Mouse (Mus musculus) R1 (cell line): ENCODE results near the gene Rnf182.
A peak's percentile ranks its signal among the peaks of the same experiment; 100 is the strongest.

Source experiments
- DNase-seq: peaks from one replicate; pipeline ENCODE4 v3.0.0-alpha.2; 2018; ENCODE audit warnings: low read depth, low spot score

The Rnf182 gene

DNA sequence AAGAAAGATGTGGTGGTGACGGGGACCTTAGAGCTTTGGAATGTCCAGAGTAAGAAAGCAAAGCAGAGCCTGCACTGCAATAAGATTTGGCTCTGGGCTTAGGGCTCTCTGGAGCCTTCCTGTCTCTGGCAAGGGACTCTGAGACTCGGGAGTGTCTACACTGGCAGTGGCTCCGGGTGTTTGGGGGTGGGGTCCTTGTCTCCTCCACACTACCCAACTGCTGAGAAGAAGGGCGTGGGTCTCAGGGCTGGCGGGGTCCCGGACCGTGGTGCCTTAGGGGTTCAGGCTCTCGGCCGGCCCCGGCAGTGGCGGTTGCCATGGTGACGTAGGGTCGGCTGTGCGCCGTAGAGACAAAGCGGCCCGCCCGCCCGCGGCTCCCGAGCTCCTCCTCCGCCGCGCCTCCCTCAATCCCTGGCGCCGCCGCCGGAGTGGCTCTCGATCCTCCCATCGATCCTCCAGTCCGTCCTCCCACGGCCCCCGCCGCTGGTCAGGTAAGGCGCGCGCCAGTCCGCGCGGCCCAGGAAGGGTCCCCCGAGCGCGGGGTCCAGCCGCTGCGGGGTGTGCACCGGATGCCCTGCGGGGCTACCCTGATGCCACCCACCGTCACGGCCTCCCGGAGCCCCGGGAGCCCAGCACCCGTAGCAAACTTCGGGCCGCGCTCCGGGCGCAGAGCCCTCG, at the start of gene Rnf182:
Rnf182 (plus strand) TSS at position 134 of the 678 bp plus-strand sequence.
- peak; percentile 89 for DNase-seq

- DNase-seq = no peak
Measured at GRCm38 (mm10) chr13:43566184-43566583, 49.3 kb upstream of the Rnf182 start.

DNA sequence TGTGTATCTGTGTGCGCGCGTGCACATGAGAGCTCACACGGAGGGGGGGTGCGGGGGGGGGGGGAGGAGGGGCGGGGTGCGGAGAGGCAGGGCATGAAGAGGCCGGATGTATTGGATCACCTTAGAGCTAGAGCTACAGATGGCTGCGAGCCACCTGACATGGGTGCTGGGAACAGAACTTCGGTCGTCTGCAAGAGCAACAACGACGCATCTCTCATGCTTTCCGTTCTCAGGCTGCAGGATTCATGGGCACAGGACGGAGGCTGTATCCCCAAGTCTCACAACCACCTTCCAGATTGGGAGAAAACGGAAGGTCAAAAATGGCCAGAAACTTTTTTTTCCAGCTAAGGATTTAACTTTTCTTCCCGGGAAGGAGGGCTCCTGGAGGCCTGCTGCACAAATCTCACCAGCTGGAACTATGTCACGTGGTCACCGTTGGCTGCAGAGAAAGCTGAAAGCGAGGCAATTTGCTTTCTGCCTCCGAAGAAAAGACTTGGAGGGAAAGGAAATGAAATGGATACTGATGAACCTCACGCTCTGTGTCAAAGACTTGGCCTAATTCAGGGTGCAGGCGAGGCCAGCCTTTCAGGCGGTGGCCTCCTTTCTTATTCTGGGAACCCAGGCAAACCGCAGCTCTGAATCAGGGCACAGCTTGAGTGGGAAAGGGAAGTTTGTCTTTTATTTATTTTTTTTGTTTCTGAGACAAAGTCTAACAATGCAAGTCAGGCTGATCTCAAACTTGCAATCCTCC, 48.2 kb upstream of the Rnf182 start:
- DNase-seq = no peak

- no peak for DNase-seq
Measured at GRCm38 (mm10) chr13:43573979-43574378, 41.5 kb upstream of the Rnf182 start.

DNA sequence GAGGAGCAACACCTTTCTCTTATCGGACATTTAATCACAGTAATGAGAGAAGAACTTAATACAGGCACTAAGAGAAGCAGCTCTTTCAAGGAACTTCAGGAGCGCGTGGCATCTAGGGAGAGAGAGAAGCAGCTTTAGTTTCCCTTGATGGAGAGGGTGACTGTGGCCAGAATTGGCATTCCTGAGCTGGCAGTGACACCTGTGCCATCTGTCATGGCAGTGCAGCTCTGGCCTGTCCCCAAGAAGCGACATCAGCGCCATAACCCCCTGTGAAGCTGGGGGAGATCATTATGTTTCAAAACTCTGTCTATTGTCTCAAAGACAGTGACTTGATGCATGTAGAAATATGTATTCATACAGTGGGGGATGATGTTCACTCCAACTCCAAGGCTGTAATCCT, 40.1 kb upstream of the Rnf182 start:
- no peak for DNase-seq

- peak; percentile 82 for DNase-seq
Measured at GRCm38 (mm10) chr13:43577254-43577653, 38.3 kb upstream of the Rnf182 start.

GRCm38 (mm10) chr13:43577766-43578165, 37.7 kb upstream of the Rnf182 start:
- DNase-seq = no peak

- DNase-seq = peak; percentile 71
Measured at GRCm38 (mm10) chr13:43579740-43580139, 35.8 kb upstream of the Rnf182 start.

GRCm38 (mm10) chr13:43580661-43581060, 34.8 kb upstream of the Rnf182 start:
- no peak for DNase-seq

DNA sequence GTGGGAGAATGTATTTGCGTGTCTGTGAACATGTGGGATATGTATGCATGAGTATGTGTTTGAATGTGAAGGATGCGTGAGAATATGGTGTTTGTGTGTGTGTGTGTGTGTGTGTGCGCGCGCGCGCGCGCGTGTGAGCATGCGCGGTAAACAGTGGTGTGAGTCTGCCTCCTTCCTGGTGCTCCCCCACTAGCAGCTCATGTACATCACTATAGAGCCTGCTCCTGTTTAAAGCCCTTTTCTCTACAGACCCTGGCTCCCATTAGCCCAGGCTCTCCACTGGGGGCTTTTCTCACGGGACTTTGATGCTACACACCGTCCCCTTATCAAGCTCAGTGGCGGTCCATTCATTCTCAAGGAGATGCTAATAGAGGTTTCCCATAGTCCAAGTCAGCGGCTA, 32.5 kb upstream of the Rnf182 start:
- DNase-seq = peak; percentile 82

GRCm38 (mm10) chr13:43583504-43583903, 32.0 kb upstream of the Rnf182 start:
- no peak for DNase-seq

DNA sequence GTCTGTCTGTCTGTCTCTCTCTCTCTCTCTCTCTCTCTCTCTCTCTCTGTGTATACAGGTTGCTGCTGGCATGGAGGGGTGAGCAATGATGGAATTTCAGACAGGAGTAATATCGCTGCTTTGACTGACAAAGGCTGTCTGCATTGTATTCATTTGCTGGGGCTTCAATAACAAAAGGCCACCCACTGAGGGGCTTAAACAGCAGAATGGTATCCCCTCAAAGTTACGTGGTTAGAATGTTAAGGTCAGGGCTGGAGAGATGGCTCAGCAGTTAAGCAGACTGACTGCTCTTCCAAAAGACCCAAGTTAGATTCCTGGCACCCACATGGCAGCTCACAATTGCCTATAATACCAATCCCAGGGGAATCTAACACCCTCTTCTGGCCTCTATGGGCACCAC, 30.2 kb upstream of the Rnf182 start:
- DNase-seq = peak; percentile 94

- no peak for DNase-seq
Measured at GRCm38 (mm10) chr13:43586966-43587365, 28.5 kb upstream of the Rnf182 start.

DNA sequence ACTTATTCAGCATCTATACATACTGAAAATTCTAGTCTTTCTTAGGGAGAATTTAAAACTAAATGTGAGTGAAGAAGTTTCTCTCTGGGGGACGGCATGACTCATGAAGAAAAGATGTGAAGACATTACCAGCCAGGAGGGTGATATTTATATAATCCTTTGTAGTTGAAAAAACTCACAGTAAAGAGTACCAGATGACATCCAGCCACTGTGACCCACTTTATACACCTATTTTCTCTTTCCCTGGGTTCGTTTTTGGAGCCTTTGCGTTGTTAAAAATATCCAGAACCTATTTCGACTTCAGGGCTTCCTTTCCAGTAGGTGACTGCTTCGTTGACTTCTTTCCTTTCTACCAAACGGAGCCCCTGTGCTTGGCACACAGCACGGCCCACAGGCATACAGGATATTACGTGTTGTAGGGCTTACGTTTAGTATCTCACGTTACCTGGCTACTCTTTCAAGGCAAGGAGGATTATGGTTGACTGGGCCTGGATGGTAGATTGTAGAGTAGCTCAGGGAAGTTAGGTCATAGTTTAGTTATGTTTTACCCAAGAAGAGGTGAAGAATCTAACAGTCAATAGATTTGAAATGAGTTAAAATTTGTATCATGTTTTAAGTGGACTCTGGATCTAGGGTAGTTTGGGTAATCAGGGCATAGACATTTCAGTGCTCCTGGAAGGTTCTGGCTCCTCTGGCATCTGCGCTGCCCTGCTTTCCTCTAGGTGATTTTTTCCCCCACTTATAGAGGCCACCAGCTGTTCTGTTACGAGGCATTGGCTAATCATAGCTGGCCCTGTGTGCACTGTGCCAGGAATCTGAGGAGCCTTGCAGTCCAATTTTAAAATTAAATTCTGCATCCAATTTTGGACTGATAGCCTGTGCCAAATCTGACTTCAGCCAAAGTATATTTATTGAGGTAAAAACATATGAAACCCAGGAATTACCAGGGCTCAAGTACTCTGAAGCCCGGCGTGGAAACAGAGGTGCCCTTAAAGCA, 27.4 kb upstream of the Rnf182 start:
- DNase-seq = no peak

GRCm38 (mm10) chr13:43591828-43592680, 23.5 kb upstream of the Rnf182 start:
- no peak for DNase-seq

GRCm38 (mm10) chr13:43592681-43593068, 22.8 kb upstream of the Rnf182 start:
- peak; percentile 42 for DNase-seq

DNA sequence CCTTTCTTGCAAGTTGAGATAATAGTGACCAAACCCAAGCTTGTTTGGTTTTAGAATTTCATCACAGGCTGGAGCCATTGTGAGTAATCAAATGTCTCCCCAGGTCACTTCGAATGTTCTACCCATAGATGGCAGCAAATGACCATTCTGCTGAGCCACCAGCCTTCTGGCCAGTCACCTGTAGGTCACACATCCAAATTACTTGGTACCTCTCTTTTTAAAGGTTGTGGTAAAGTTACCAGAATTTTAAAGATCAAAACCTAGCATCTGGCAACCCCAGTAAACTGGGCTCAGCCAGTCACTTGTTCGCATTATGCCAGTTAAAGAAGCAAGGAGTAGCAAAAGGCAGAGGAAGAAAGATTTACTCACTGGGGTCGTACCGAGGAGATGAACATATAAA, 19.6 kb upstream of the Rnf182 start:
- DNase-seq = peak; percentile 62

DNA sequence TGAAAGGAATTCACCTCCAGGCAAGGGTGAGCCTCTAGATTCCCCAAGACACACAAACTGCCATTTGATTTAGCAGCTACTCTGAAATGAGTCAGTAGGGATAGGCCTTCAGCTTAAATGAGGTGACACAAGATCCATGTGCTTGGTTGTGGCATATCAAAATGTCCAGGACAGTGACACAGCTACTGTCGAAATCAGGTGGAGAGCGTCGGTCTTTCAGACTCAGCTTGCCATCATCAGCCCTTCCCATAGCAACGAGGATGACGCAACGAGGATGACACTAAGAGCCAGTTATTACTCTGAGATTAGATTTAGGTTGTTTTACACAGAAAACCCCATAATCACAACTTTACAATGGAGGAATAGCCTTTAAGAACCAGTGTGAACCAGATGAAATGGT, 14.5 kb upstream of the Rnf182 start:
- DNase-seq = no peak

DNA sequence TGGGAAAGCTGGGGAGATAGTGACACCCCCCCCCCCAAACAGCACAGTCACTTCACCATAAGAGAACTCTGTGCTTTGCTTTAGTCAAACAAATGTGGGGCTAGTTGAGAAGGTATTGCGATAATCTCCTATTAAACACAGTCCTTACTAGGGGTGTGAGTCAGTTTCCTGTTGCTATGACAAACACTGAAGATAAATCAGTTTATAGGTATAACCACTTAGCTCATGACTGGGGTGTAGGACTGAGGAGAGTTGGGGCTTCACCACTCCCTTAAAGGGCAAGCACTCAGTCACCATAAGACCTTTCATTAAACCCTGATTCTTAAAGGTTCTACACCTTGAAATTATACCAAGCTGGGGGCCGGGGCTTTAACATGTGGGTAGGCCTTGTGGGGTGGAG, 13.1 kb upstream of the Rnf182 start:
- no peak for DNase-seq

- no peak for DNase-seq
Measured at GRCm38 (mm10) chr13:43603042-43603441, 12.5 kb upstream of the Rnf182 start.

- DNase-seq = no peak
Measured at GRCm38 (mm10) chr13:43608854-43609253, 6.7 kb upstream of the Rnf182 start.
